Mouse (Mus musculus) olfactory bulb, adult 2 months (tissue): Measurements from ENCODE around the gene Rlbp1.

Experiments used
- CTCF ChIP-seq: fragments of 200-500 bp; IDR thresholded peaks from 2 replicates; pipeline ENCODE4 v1.5.1; 2012; ENCODE audit warnings: low read depth, mild to moderate bottlenecking, low read length, moderate library complexity; ENCODE audit not compliant: insufficient read depth
- POLR2A ChIP-seq: fragments of 200-500 bp; IDR thresholded peaks from 2 replicates; pipeline ENCODE4 v1.6.1; 2012; ENCODE audit warnings: mild to moderate bottlenecking, low read depth, low read length, moderate library complexity; ENCODE audit not compliant: insufficient read depth

GRCm38 (mm10) chr7:79331197-79331596, 55.7 kb downstream of the Rlbp1 start:
- no peak for TF ChIP-seq CTCF
- no peak for TF ChIP-seq POLR2A
